Comparison of ENCODE assay signal across 9 mouse cellular contexts in genomic region chr9:107615035-107615434, GRCm38 (mm10). TPM values are rescaled to one million over a fixed set of nuclear protein-coding genes. Genes with fewer than 3 reads are reported as not detected.
DNase-seq lines count a peak whose midpoint lies in the region; ATAC-seq and TF ChIP-seq lines count a peak whose summit lies in the region.
"Had no signal": no experiment of that assay in that cellular context is flagged by ENCODE, and none has a peak within 500 bp of the region (broad histone marks: within the 10 kb centered on the region; RNA-seq: fewer than 3 reads in every experiment).

No protein-coding gene starts in this region.

- 61% methylated on average over 4 of the region's 4 CpGs for WGBS in heart, embryonic 14.5 days
- 78% methylated on average over 4 of the region's 4 CpGs for WGBS in embryonic facial prominence, embryonic 14.5 days
- WGBS in heart, embryonic 16.5 days: 68% methylated on average over 4 of the region's 4 CpGs
- WGBS in midbrain, embryonic 15.5 days: 55% methylated on average over 4 of the region's 4 CpGs
- WGBS in cerebellum, adult 2 months: 54% methylated on average over 4 of the region's 4 CpGs
- WGBS in liver, postnatal 0 days (ENCODE audit: insufficient replicate concordance): 84% methylated on average over 4 of the region's 4 CpGs

- H3K9ac ChIP-seq in heart, embryonic 14.5 days (ENCODE audit: low read length): 0 out of 2 replicates have a peak overlapping the region, but pooled peaks have one; percentile 34
- 0 out of 2 replicates have a peak overlapping the region, but pooled peaks have one; percentile 3 for H3K9ac ChIP-seq in embryonic facial prominence, embryonic 14.5 days (ENCODE audit: low read depth, low read length)
- H3K9ac ChIP-seq in heart, embryonic 16.5 days (ENCODE audit: low read length): 0 out of 2 replicates have a peak overlapping the region, but pooled peaks have one; percentile 14
- H3K9ac ChIP-seq in midbrain, embryonic 15.5 days: no peak overlapping the region
- no peak overlapping the region for H3K9ac ChIP-seq in liver, postnatal 0 days (replicated peaks)

- no peak for ATAC-seq in heart, embryonic 14.5 days (ENCODE audit: insufficient number of reproducible peaks, insufficient read depth, low FRiP score, low read depth)
- ATAC-seq in embryonic facial prominence, embryonic 14.5 days (ENCODE audit: low read depth): no peak
- no peak for ATAC-seq in heart, embryonic 16.5 days (replicated peaks; ENCODE audit: extremely low read depth, insufficient read depth, low FRiP score)
- ATAC-seq in midbrain, embryonic 15.5 days (replicated peaks): no peak
- no peak for ATAC-seq in liver, postnatal 0 days

- H3K9me3 ChIP-seq in heart, embryonic 14.5 days (ENCODE audit: control insufficient read depth, low read length): no peaks in the 10 kb centered on the region
- no peaks in the 10 kb centered on the region for H3K9me3 ChIP-seq in embryonic facial prominence, embryonic 14.5 days (ENCODE audit: control insufficient read depth, low read length)
- no peaks in the 10 kb centered on the region for H3K9me3 ChIP-seq in heart, embryonic 16.5 days (replicated peaks; ENCODE audit: control insufficient read depth, low read length)
- H3K9me3 ChIP-seq in midbrain, embryonic 15.5 days: no peaks in the 10 kb centered on the region
- no peaks in the 10 kb centered on the region for H3K9me3 ChIP-seq in liver, postnatal 0 days (ENCODE audit: low read length)

- H3K27me3 ChIP-seq in heart, embryonic 14.5 days (ENCODE audit: control insufficient read depth, insufficient read depth, low read length): no peaks in the 10 kb centered on the region
- H3K27me3 ChIP-seq in embryonic facial prominence, embryonic 14.5 days (replicated peaks; ENCODE audit: control insufficient read depth, insufficient read depth, low read length): no peaks in the 10 kb centered on the region
- no peaks in the 10 kb centered on the region for H3K27me3 ChIP-seq in heart, embryonic 16.5 days (ENCODE audit: control insufficient read depth, insufficient read depth, low read length)
- no peaks in the 10 kb centered on the region for H3K27me3 ChIP-seq in midbrain, embryonic 15.5 days (replicated peaks)
- no peaks in the 10 kb centered on the region for H3K27me3 ChIP-seq in cerebellum, adult 2 months (ENCODE audit: control insufficient read depth, insufficient read depth, low read length)
- no peaks in the 10 kb centered on the region for H3K27me3 ChIP-seq in liver, postnatal 0 days (ENCODE audit: insufficient read depth, low read length)

- intact Hi-C loops in heart, postnatal 14 days (cut with DNase I): no loop called here

- H3K4me1 ChIP-seq in heart, embryonic 14.5 days (ENCODE audit: control insufficient read depth in 2 of 2, insufficient read depth in 2 of 2, low read length in 2 of 2): peaks cover 39 to 58% of the 10 kb centered on the region in 2 experiments
- peaks cover 14% of the 10 kb centered on the region for H3K4me1 ChIP-seq in embryonic facial prominence, embryonic 14.5 days (ENCODE audit: control insufficient read depth, insufficient read depth, low read length)
- peaks cover 46% of the 10 kb centered on the region for H3K4me1 ChIP-seq in heart, embryonic 16.5 days (ENCODE audit: control insufficient read depth, insufficient read depth, low read length)
- peaks cover 32% of the 10 kb centered on the region for H3K4me1 ChIP-seq in midbrain, embryonic 15.5 days
- H3K4me1 ChIP-seq in cerebellum, adult 2 months (ENCODE audit: control insufficient read depth, insufficient read depth, low read length): peaks cover 28% of the 10 kb centered on the region
- peaks cover 40% of the 10 kb centered on the region for H3K4me1 ChIP-seq in liver, postnatal 0 days (ENCODE audit: insufficient read depth)

- peak overlapping the region in 1 of 2 experiments; percentile 94; a peak in 1 of 4 replicates for H3K27ac ChIP-seq in heart, embryonic 14.5 days (replicated peaks in 1 of 2; ENCODE audit: control insufficient read depth in 1 of 2, insufficient read depth in 1 of 2, low read depth in 2 of 2, low read length in 2 of 2)
- H3K27ac ChIP-seq in embryonic facial prominence, embryonic 14.5 days (replicated peaks; ENCODE audit: low read depth, low read length): no peak overlapping the region
- no peak overlapping the region for H3K27ac ChIP-seq in heart, embryonic 16.5 days (ENCODE audit: low read length)
- H3K27ac ChIP-seq in midbrain, embryonic 15.5 days: peak overlapping the region; percentile 63; the same call in 1 of the 2 replicates
- H3K27ac ChIP-seq in cerebellum, adult 2 months (ENCODE audit: insufficient read depth, low read length): no peak overlapping the region
- no peak overlapping the region for H3K27ac ChIP-seq in liver, postnatal 0 days (ENCODE audit: low read depth)

- peaks cover 63% of the 10 kb centered on the region for H3K36me3 ChIP-seq in heart, embryonic 14.5 days (ENCODE audit: control insufficient read depth, insufficient read depth, low read length)
- peaks cover 60% of the 10 kb centered on the region for H3K36me3 ChIP-seq in embryonic facial prominence, embryonic 14.5 days (ENCODE audit: control insufficient read depth, insufficient read depth, low read length)
- H3K36me3 ChIP-seq in heart, embryonic 16.5 days (ENCODE audit: control insufficient read depth, insufficient read depth): peaks cover 33% of the 10 kb centered on the region
- H3K36me3 ChIP-seq in midbrain, embryonic 15.5 days (replicated peaks): peaks cover 35% of the 10 kb centered on the region
- H3K36me3 ChIP-seq in liver, postnatal 0 days (replicated peaks; ENCODE audit: insufficient read depth, low read length): peaks cover 58% of the 10 kb centered on the region

- DNase-seq in heart, postnatal 14 days: no peak
- no peak for DNase-seq in embryonic facial prominence, embryonic 14.5 days (ENCODE audit: low spot score)
- no peak for DNase-seq in cerebellum, adult 2 months
- DNase-seq in liver, postnatal 0 days: no peak
- DNase-seq: kidney, postnatal 10 days; lung, postnatal 10 days had no signal

- TF ChIP-seq CTCF in cerebellum, adult 2 months (IDR thresholded peaks at IDR 0.05; ENCODE audit: borderline replicate concordance, insufficient read depth, low read depth, low read length): no peak
- TF ChIP-seq CTCF in liver, postnatal 0 days (IDR thresholded peaks at IDR 0.05; ENCODE audit: low read depth): no peak

- H3K4me3 ChIP-seq in heart, embryonic 14.5 days (ENCODE audit: control insufficient read depth in 1 of 2, insufficient read depth in 1 of 2, low read depth in 1 of 2, low read length in 2 of 2): no peak overlapping the region
- H3K4me3 ChIP-seq in embryonic facial prominence, embryonic 14.5 days (ENCODE audit: low read depth, low read length): no peak overlapping the region
- H3K4me3 ChIP-seq in heart, embryonic 16.5 days (ENCODE audit: low read length): no peak overlapping the region
- no peak overlapping the region for H3K4me3 ChIP-seq in midbrain, embryonic 15.5 days
- H3K4me3 ChIP-seq in cerebellum, adult 2 months (replicated peaks; ENCODE audit: insufficient read depth, low read depth, low read length): no peak overlapping the region
- H3K4me3 ChIP-seq in liver, postnatal 0 days (ENCODE audit: low read depth, low read length): no peak overlapping the region

- TF ChIP-seq EP300 in liver, postnatal 0 days (IDR thresholded peaks at IDR 0.05; ENCODE audit: low read depth): no peak

- H3K4me2 ChIP-seq in heart, embryonic 14.5 days (ENCODE audit: low read length): no peak overlapping the region
- no peak overlapping the region for H3K4me2 ChIP-seq in embryonic facial prominence, embryonic 14.5 days (ENCODE audit: low read depth, low read length)
- no peak overlapping the region for H3K4me2 ChIP-seq in heart, embryonic 16.5 days (ENCODE audit: low read depth, low read length)
- H3K4me2 ChIP-seq in midbrain, embryonic 15.5 days: no peak overlapping the region
- no peak overlapping the region for H3K4me2 ChIP-seq in liver, postnatal 0 days (ENCODE audit: low read depth, low read length)

- TF ChIP-seq POLR2A in cerebellum, adult 2 months (IDR thresholded peaks at IDR 0.05; ENCODE audit: borderline replicate concordance, insufficient read depth, low read length): no peak

RNA-seq across cellular contexts. Expression of gene Sema3b, which starts 6.0 kb away (rescaled TPM):
- polyA plus RNA-seq in heart, embryonic 14.5 days (2014; fragmentation: Nextera tagmentation; extraction: Ambion mirVana): 6.5 and 7.2 TPM in 2 replicates
- total RNA-seq in heart, postnatal 14 days (2021): 10 to 100 TPM; 11.3 to 12.1 TPM
- polyA plus RNA-seq in embryonic facial prominence, embryonic 14.5 days (2014; fragmentation: Nextera tagmentation; extraction: Ambion mirVana): 18.0 and 18.2 TPM in 2 replicates
- polyA plus RNA-seq in heart, embryonic 16.5 days (2015; fragmentation: Nextera tagmentation; extraction: Ambion mirVana): 11.0 and 12.0 TPM in 2 replicates
- 4.3 and 4.9 TPM in 2 replicates for polyA plus RNA-seq in midbrain, embryonic 15.5 days (2015; fragmentation: Nextera tagmentation; extraction: Ambion mirVana)
- polyA plus RNA-seq in cerebellum, adult 2 months (2012; rRNA removed): 3.9 and 6.4 TPM in 2 replicates
- polyA plus RNA-seq in liver, postnatal 0 days (2015; fragmentation: Nextera tagmentation; extraction: Ambion mirVana): 0.41 and 0.56 TPM in 2 replicates

RNA-seq across cellular contexts. Expression of gene Gnai2, which starts 20.1 kb away (rescaled TPM):
- polyA plus RNA-seq in heart, embryonic 14.5 days (2014; fragmentation: Nextera tagmentation; extraction: Ambion mirVana): 379 and 410 TPM in 2 replicates
- total RNA-seq in heart, postnatal 14 days (2021): 100 to 1,000 TPM; 318 to 327 TPM
- polyA plus RNA-seq in embryonic facial prominence, embryonic 14.5 days (2014; fragmentation: Nextera tagmentation; extraction: Ambion mirVana): 380 and 416 TPM in 2 replicates
- 419 and 458 TPM in 2 replicates for polyA plus RNA-seq in heart, embryonic 16.5 days (2015; fragmentation: Nextera tagmentation; extraction: Ambion mirVana)
- polyA plus RNA-seq in midbrain, embryonic 15.5 days (2015; fragmentation: Nextera tagmentation; extraction: Ambion mirVana): 299 and 386 TPM in 2 replicates
- 273 and 301 TPM in 2 replicates for polyA plus RNA-seq in cerebellum, adult 2 months (2012; rRNA removed)
- polyA plus RNA-seq in liver, postnatal 0 days (2015; fragmentation: Nextera tagmentation; extraction: Ambion mirVana): 146 and 159 TPM in 2 replicates

RNA-seq across cellular contexts. Expression of gene Ifrd2, which starts 27.6 kb away (rescaled TPM):
- polyA plus RNA-seq in heart, embryonic 14.5 days (2014; fragmentation: Nextera tagmentation; extraction: Ambion mirVana): 44.6 and 45.7 TPM in 2 replicates
- 10 to 100 TPM; 36.7 to 47.1 TPM for total RNA-seq in heart, postnatal 14 days (2021)
- 46.7 and 52.3 TPM in 2 replicates for polyA plus RNA-seq in embryonic facial prominence, embryonic 14.5 days (2014; fragmentation: Nextera tagmentation; extraction: Ambion mirVana)
- 45.7 and 46.5 TPM in 2 replicates for polyA plus RNA-seq in heart, embryonic 16.5 days (2015; fragmentation: Nextera tagmentation; extraction: Ambion mirVana)
- polyA plus RNA-seq in midbrain, embryonic 15.5 days (2015; fragmentation: Nextera tagmentation; extraction: Ambion mirVana): 14.5 and 16.9 TPM in 2 replicates
- 20.2 and 23.4 TPM in 2 replicates for polyA plus RNA-seq in cerebellum, adult 2 months (2012; rRNA removed)
- polyA plus RNA-seq in liver, postnatal 0 days (2015; fragmentation: Nextera tagmentation; extraction: Ambion mirVana): 63.6 and 68.0 TPM in 2 replicates

RNA-seq across cellular contexts. Expression of gene Hyal3, which starts 34.4 kb away (rescaled TPM):
- polyA plus RNA-seq in heart, embryonic 14.5 days (2014; fragmentation: Nextera tagmentation; extraction: Ambion mirVana): 0.46 and 0.53 TPM in 2 replicates
- total RNA-seq in heart, postnatal 14 days (2021): under 1 TPM; 0.31 to 0.49 TPM
- 1.2 and 1.4 TPM in 2 replicates for polyA plus RNA-seq in embryonic facial prominence, embryonic 14.5 days (2014; fragmentation: Nextera tagmentation; extraction: Ambion mirVana)
- 0.54 and 0.69 TPM in 2 replicates for polyA plus RNA-seq in heart, embryonic 16.5 days (2015; fragmentation: Nextera tagmentation; extraction: Ambion mirVana)
- polyA plus RNA-seq in midbrain, embryonic 15.5 days (2015; fragmentation: Nextera tagmentation; extraction: Ambion mirVana): 1.8 TPM in 2 replicates
- polyA plus RNA-seq in cerebellum, adult 2 months (2012; rRNA removed): 1.1 TPM in 2 replicates
- polyA plus RNA-seq in liver, postnatal 0 days (2015; fragmentation: Nextera tagmentation; extraction: Ambion mirVana): 0.65 and 0.86 TPM in 2 replicates

RNA-seq across cellular contexts. Expression of gene Naa80, which starts 36.3 kb away (rescaled TPM):
- 10.0 and 14.9 TPM in 2 replicates for polyA plus RNA-seq in heart, embryonic 14.5 days (2014; fragmentation: Nextera tagmentation; extraction: Ambion mirVana)
- total RNA-seq in heart, postnatal 14 days (2021): 10 to 100 TPM; 15.5 to 16.6 TPM
- polyA plus RNA-seq in embryonic facial prominence, embryonic 14.5 days (2014; fragmentation: Nextera tagmentation; extraction: Ambion mirVana): 15.9 and 18.0 TPM in 2 replicates
- polyA plus RNA-seq in heart, embryonic 16.5 days (2015; fragmentation: Nextera tagmentation; extraction: Ambion mirVana): 15.1 and 19.2 TPM in 2 replicates
- 21.4 and 23.1 TPM in 2 replicates for polyA plus RNA-seq in midbrain, embryonic 15.5 days (2015; fragmentation: Nextera tagmentation; extraction: Ambion mirVana)
- 19.5 and 21.6 TPM in 2 replicates for polyA plus RNA-seq in cerebellum, adult 2 months (2012; rRNA removed)
- 10.4 and 11.6 TPM in 2 replicates for polyA plus RNA-seq in liver, postnatal 0 days (2015; fragmentation: Nextera tagmentation; extraction: Ambion mirVana)

Comparison
In these comparisons a context has a peak if more than half of its experiments do, and no peak if none do; other contexts are left out.
1. H3K9ac ChIP-seq: peak in heart, embryonic 14.5 days (single experiment), embryonic facial prominence, embryonic 14.5 days (single experiment) and heart, embryonic 16.5 days (single experiment); none in midbrain, embryonic 15.5 days (single experiment) and liver, postnatal 0 days (single experiment).